Mouse (Mus musculus): ENCODE results near the gene Abtb2. TPM values are rescaled to one million over a fixed set of nuclear protein-coding genes. Genes with fewer than 3 reads are reported as not detected.
A peak's percentile ranks its signal among the peaks of the same experiment; 100 is the strongest.

Gene Abtb2
- total RNA-seq, 2 experiments from 2014 or later, result 10.7 to 11.0 TPM

- intact Hi-C loops (cut with DNase I), result no loop called here
- DNase-seq (ENCODE audit: extremely low spot score in 1 of 2, low spot score in 2 of 2), result no peak
Observed at GRCm38 (mm10) chr2:103578663-103579213, 12.6 kb downstream of the Abtb2 start.

- intact Hi-C loops (cut with DNase I), result no loop called here
- no peak for DNase-seq (ENCODE audit: extremely low spot score in 1 of 2, low spot score in 2 of 2)
Observed at GRCm38 (mm10) chr2:103580756-103581155, 14.6 kb downstream of the Abtb2 start.

- no peak for DNase-seq (ENCODE audit: extremely low spot score in 1 of 2, low spot score in 2 of 2)
- intact Hi-C loops (cut with DNase I), result no loop called here
Observed at GRCm38 (mm10) chr2:103581369-103581897, 15.3 kb downstream of the Abtb2 start.

GRCm38 (mm10) chr2:103583316-103583715 lies 17.2 kb downstream of the Abtb2 start:
- no peak for DNase-seq (ENCODE audit: extremely low spot score in 1 of 2, low spot score in 2 of 2)
- intact Hi-C loops (cut with DNase I), result no loop called here

GRCm38 (mm10) chr2:103584093-103584492 lies 18.0 kb downstream of the Abtb2 start:
- DNase-seq (ENCODE audit: extremely low spot score in 1 of 2, low spot score in 2 of 2), result no peak
- intact Hi-C loops (cut with DNase I), result no loop called here

GRCm38 (mm10) chr2:103586423-103586822 lies 20.3 kb downstream of the Abtb2 start:
- intact Hi-C loops (cut with DNase I), result no loop called here
- no peak for DNase-seq (ENCODE audit: extremely low spot score in 1 of 2, low spot score in 2 of 2)

- intact Hi-C loops (cut with DNase I), result no loop called here
- DNase-seq (ENCODE audit: extremely low spot score in 1 of 2, low spot score in 2 of 2), result no peak
Observed at GRCm38 (mm10) chr2:103588776-103589175, 22.7 kb downstream of the Abtb2 start.

- no peak for DNase-seq (ENCODE audit: extremely low spot score in 1 of 2, low spot score in 2 of 2)
- intact Hi-C loops (cut with DNase I), result no loop called here
Observed at GRCm38 (mm10) chr2:103589400-103589799, 23.3 kb downstream of the Abtb2 start.

- no peak for DNase-seq (ENCODE audit: extremely low spot score in 1 of 2, low spot score in 2 of 2)
- intact Hi-C loops (cut with DNase I), result no loop called here
Observed at GRCm38 (mm10) chr2:103590645-103591044, 24.5 kb downstream of the Abtb2 start.

GRCm38 (mm10) chr2:103591742-103592590 lies 25.9 kb downstream of the Abtb2 start:
- DNase-seq (ENCODE audit: extremely low spot score in 1 of 2, low spot score in 2 of 2), result peak in 1 of 2 experiments; percentile 34
- intact Hi-C loops (cut with DNase I), result no loop called here

GRCm38 (mm10) chr2:103592591-103592929 lies 26.4 kb downstream of the Abtb2 start:
- intact Hi-C loops (cut with DNase I), result no loop called here

GRCm38 (mm10) chr2:103594592-103595011 lies 28.5 kb downstream of the Abtb2 start:
- no peak for DNase-seq (ENCODE audit: extremely low spot score in 1 of 2, low spot score in 2 of 2)
- intact Hi-C loops (cut with DNase I), result no loop called here

More at GRCm38 (mm10) chr2:103592591-103592929, 26.4 kb downstream of the Abtb2 start:
- DNase-seq (ENCODE audit: extremely low spot score in 1 of 2, low spot score in 2 of 2), result no peak

GRCm38 (mm10) chr2:103595028-103595651 lies 29.0 kb downstream of the Abtb2 start:
- intact Hi-C loops (cut with DNase I), result no loop called here
- DNase-seq (ENCODE audit: extremely low spot score in 1 of 2, low spot score in 2 of 2), result no peak

- no peak for DNase-seq (ENCODE audit: extremely low spot score in 1 of 2, low spot score in 2 of 2)
- intact Hi-C loops (cut with DNase I), result no loop called here
Observed at GRCm38 (mm10) chr2:103599296-103599695, 33.2 kb downstream of the Abtb2 start.

- peak; percentile 41 to 64 for DNase-seq (ENCODE audit: extremely low spot score in 1 of 2, low spot score in 2 of 2)
- intact Hi-C loops (cut with DNase I), result no loop called here
Observed at GRCm38 (mm10) chr2:103600165-103600891, 34.2 kb downstream of the Abtb2 start.

- intact Hi-C loops (cut with DNase I), result no loop called here
- no peak for DNase-seq (ENCODE audit: extremely low spot score in 1 of 2, low spot score in 2 of 2)
Observed at GRCm38 (mm10) chr2:103601126-103601525, 35.0 kb downstream of the Abtb2 start.

- no peak for DNase-seq (ENCODE audit: extremely low spot score in 1 of 2, low spot score in 2 of 2)
- intact Hi-C loops (cut with DNase I), result no loop called here
Observed at GRCm38 (mm10) chr2:103601531-103601930, 35.4 kb downstream of the Abtb2 start.

- no peak for DNase-seq (ENCODE audit: extremely low spot score in 1 of 2, low spot score in 2 of 2)
- intact Hi-C loops (cut with DNase I), result no loop called here
Observed at GRCm38 (mm10) chr2:103603209-103603608, 37.1 kb downstream of the Abtb2 start.

GRCm38 (mm10) chr2:103603869-103604268 lies 37.8 kb downstream of the Abtb2 start:
- intact Hi-C loops (cut with DNase I), result no loop called here
- no peak for DNase-seq (ENCODE audit: extremely low spot score in 1 of 2, low spot score in 2 of 2)

Data from left cerebral cortex, postnatal 10 days (tissue).